Comparison of ENCODE assay signal across 10 mouse cellular contexts in genomic region chr10:111354607-111355006, GRCm38 (mm10). TPM values are rescaled to one million over a fixed set of nuclear protein-coding genes. Genes with fewer than 3 reads are reported as not detected.
DNase-seq lines count a peak whose midpoint lies in the region; ATAC-seq and TF ChIP-seq lines count a peak whose summit lies in the region.
"Had no signal": no experiment of that assay in that cellular context is flagged by ENCODE, and none has a peak within 500 bp of the region (broad histone marks: within the 10 kb centered on the region; RNA-seq: fewer than 3 reads in every experiment).

No protein-coding gene starts in this region.

- peak; percentile 69 for ATAC-seq in heart, postnatal 0 days (ENCODE audit: insufficient read depth, low read depth)
- ATAC-seq in embryonic facial prominence, embryonic 15.5 days (ENCODE audit: insufficient number of reproducible peaks, low FRiP score, low TSS enrichment, low read depth), result no peak; the same call in 1 of the 2 replicates

- H3K4me3 ChIP-seq in heart, postnatal 0 days (ENCODE audit: low read depth, low read length), result no peak overlapping the region
- no peak overlapping the region for H3K4me3 ChIP-seq in heart, embryonic 10.5 days
- H3K4me3 ChIP-seq in embryonic facial prominence, embryonic 15.5 days (replicated peaks), result no peak overlapping the region
- H3K4me3 ChIP-seq: limb, embryonic 13.5 days had no signal

- no peak overlapping the region for H3K4me2 ChIP-seq in heart, postnatal 0 days (ENCODE audit: low read depth, low read length)
- H3K4me2 ChIP-seq in embryonic facial prominence, embryonic 15.5 days (replicated peaks), result no peak overlapping the region
- H3K4me2 ChIP-seq: limb, embryonic 13.5 days had no signal

- H3K36me3 ChIP-seq in heart, postnatal 0 days (replicated peaks; ENCODE audit: control insufficient read depth, insufficient read depth, low read length), result no peaks in the 10 kb centered on the region
- H3K36me3 ChIP-seq in heart, embryonic 10.5 days, result no peaks in the 10 kb centered on the region
- no peaks in the 10 kb centered on the region for H3K36me3 ChIP-seq in embryonic facial prominence, embryonic 15.5 days
- H3K36me3 ChIP-seq: limb, embryonic 13.5 days had no signal

- WGBS in heart, postnatal 0 days, result 42% methylated on average over 8 of the region's 8 CpGs
- 65% methylated on average over 8 of the region's 8 CpGs for WGBS in heart, embryonic 10.5 days
- 38% methylated on average over 8 of the region's 8 CpGs for WGBS in embryonic facial prominence, embryonic 15.5 days

- TF ChIP-seq EP300 in heart, postnatal 0 days (IDR thresholded peaks at IDR 0.05; ENCODE audit: low read depth), result no peak

- H3K27ac ChIP-seq in heart, postnatal 0 days (ENCODE audit: low read depth), result no peak overlapping the region
- H3K27ac ChIP-seq in heart, embryonic 10.5 days, result no peak overlapping the region
- 0 out of 2 replicates have a peak overlapping the region, but pooled peaks have one; percentile 19 for H3K27ac ChIP-seq in embryonic facial prominence, embryonic 15.5 days (replicated peaks)
- H3K27ac ChIP-seq: limb, embryonic 13.5 days had no signal

- no peaks in the 10 kb centered on the region for H3K27me3 ChIP-seq in heart, postnatal 0 days (ENCODE audit: control insufficient read depth, insufficient read depth, low read length)
- H3K27me3 ChIP-seq in heart, embryonic 10.5 days (ENCODE audit: insufficient read depth, poor library complexity, severe bottlenecking), result no peaks in the 10 kb centered on the region
- H3K27me3 ChIP-seq in embryonic facial prominence, embryonic 15.5 days, result no peaks in the 10 kb centered on the region
- H3K27me3 ChIP-seq: CH12.LX; limb, embryonic 13.5 days had no signal

- no peak overlapping the region for H3K9ac ChIP-seq in heart, postnatal 0 days (replicated peaks; ENCODE audit: low read depth, low read length)
- no peak overlapping the region for H3K9ac ChIP-seq in embryonic facial prominence, embryonic 15.5 days
- H3K9ac ChIP-seq: limb, embryonic 13.5 days had no signal

- no peaks in the 10 kb centered on the region for H3K9me3 ChIP-seq in heart, postnatal 0 days (replicated peaks; ENCODE audit: control insufficient read depth, low read length)
- no peaks in the 10 kb centered on the region for H3K9me3 ChIP-seq in heart, embryonic 10.5 days
- H3K9me3 ChIP-seq in embryonic facial prominence, embryonic 15.5 days (replicated peaks), result no peaks in the 10 kb centered on the region
- H3K9me3 ChIP-seq: limb, embryonic 13.5 days had no signal

- TF ChIP-seq CTCF in heart, postnatal 0 days (IDR thresholded peaks at IDR 0.05; ENCODE audit: low read depth), result no peak

- DNase-seq in heart, postnatal 0 days (ENCODE audit: low spot score), result no peak
- no peak for DNase-seq in heart, embryonic 10.5 days (ENCODE audit: low spot score)
- DNase-seq in ZHBTc4 (ENCODE audit: low read depth, low spot score), result peak; percentile 67
- peak; percentile 52 for DNase-seq in lung, postnatal 14 days
- DNase-seq in adipocyte (ENCODE audit: low spot score), result no peak
- no peak for DNase-seq in natural killer cell, adult 2 months (ENCODE audit: low spot score in 2 of 2)
- no peak for DNase-seq in kidney, adult 11 months

- no peaks in the 10 kb centered on the region for H3K4me1 ChIP-seq in heart, postnatal 0 days (ENCODE audit: control insufficient read depth, insufficient read depth)
- H3K4me1 ChIP-seq in heart, embryonic 10.5 days, result 0 out of 2 replicates have a peak, but pooled peaks cover 4% of the 10 kb centered on the region
- no peaks in the 10 kb centered on the region for H3K4me1 ChIP-seq in embryonic facial prominence, embryonic 15.5 days
- H3K4me1 ChIP-seq: limb, embryonic 13.5 days had no signal

RNA-seq across cellular contexts. Expression of gene Bbs10, which starts 56.1 kb away (rescaled TPM):
- total RNA-seq in heart, postnatal 0 days (2014; rRNA removed; ENCODE audit: low replicate concordance), result 2.5 and 7.2 TPM in 2 replicates
- 2.5 and 3.2 TPM in 2 replicates for polyA plus RNA-seq in heart, postnatal 0 days (2015; fragmentation: Nextera tagmentation; extraction: Ambion mirVana)
- polyA plus RNA-seq in heart, embryonic 10.5 days (2016; fragmentation: Nextera tagmentation; extraction: Ambion mirVana), result 5.1 and 5.9 TPM in 2 replicates
- polyA plus RNA-seq in embryonic facial prominence, embryonic 15.5 days (2015; fragmentation: Nextera tagmentation; extraction: Ambion mirVana), result 5.3 TPM in 2 replicates

Comparison
In these comparisons a context has a peak if more than half of its experiments do, and no peak if none do; other contexts are left out.
1. DNase-seq: peak in ZHBTc4 (single experiment) and lung, postnatal 14 days (single experiment); none in heart, postnatal 0 days (single experiment), heart, embryonic 10.5 days (single experiment), adipocyte (single experiment), natural killer cell, adult 2 months (0 of 2) and kidney, adult 11 months (single experiment).